Mouse (Mus musculus): ENCODE data around the gene Lcn2. TPM values are rescaled to one million over a fixed set of nuclear protein-coding genes. Genes with fewer than 3 reads are reported as not detected.

Lcn2 gene
- polyA plus RNA-seq, 1 experiment = 9.4 TPM

- WGBS = under 1% methylated on average over 46 of the region's 47 CpGs
- H3K27ac ChIP-seq (ENCODE audit: insufficient read depth, low read depth, low read length) = peak within 1 kb of the TSS; percentile 46; the same call in 1 of the 2 replicates
- H3K4me1 ChIP-seq (ENCODE audit: control insufficient read depth, insufficient read depth, low read length) = peaks cover 3% of the 10 kb centered on the region; the same call in 1 of the 2 replicates
- peak within 1 kb of the TSS; percentile 80 for H3K4me3 ChIP-seq (ENCODE audit: insufficient read depth, low read depth, low read length)
- H3K27me3 ChIP-seq (replicated peaks; ENCODE audit: control insufficient read depth, insufficient read depth, low read length) = no peaks in the 10 kb centered on the region
- DNase-seq = peak; percentile 97
- TF ChIP-seq POLR2A (IDR thresholded peaks at IDR 0.05; ENCODE audit: low read depth, low read length) = no peak
- no peak for TF ChIP-seq CTCF (conservative IDR thresholded peaks at IDR 0.05; ENCODE audit: insufficient read depth, insufficient read length, low read depth, low read length)
- H3K36me3 ChIP-seq (ENCODE audit: control insufficient read depth, insufficient read depth, low read length) = no peaks in the 10 kb centered on the region
Measured at GRCm38 (mm10) chr2:32381775-32382223, 6.3 kb downstream of the Lcn2 start, which contains the start of gene 1110008P14Rik. Gene 1110008P14Rik (minus strand): TSS chr2:32381938.

GRCm38 (mm10) chr2:32381141-32381774, 6.8 kb downstream of the Lcn2 start:
- Histone ChIP-seq H3K36me3 (ENCODE audit: control insufficient read depth, insufficient read depth, low read length) (peaks cover 2% of the 10 kb centered on the region; the same call in 1 of the 2 replicates), H3K27ac (ENCODE audit: insufficient read depth, low read depth, low read length) (peak overlapping the region; percentile 6; the same call in 1 of the 2 replicates), H3K27me3 (replicated peaks; ENCODE audit: control insufficient read depth, insufficient read depth, low read length) (no peaks in the 10 kb centered on the region), H3K4me3 (ENCODE audit: insufficient read depth, low read depth, low read length) (peak overlapping the region; percentile 80), H3K4me1 (ENCODE audit: control insufficient read depth, insufficient read depth, low read length) (peaks cover 3% of the 10 kb centered on the region; the same call in 1 of the 2 replicates)
- TF ChIP-seq POLR2A (IDR thresholded peaks at IDR 0.05; ENCODE audit: low read depth, low read length) (no peak), CTCF (conservative IDR thresholded peaks at IDR 0.05; ENCODE audit: insufficient read depth, insufficient read length, low read depth, low read length) (no peak)
- 1% methylated on average over 27 of the region's 27 CpGs for WGBS
- no peak for DNase-seq

DNA sequence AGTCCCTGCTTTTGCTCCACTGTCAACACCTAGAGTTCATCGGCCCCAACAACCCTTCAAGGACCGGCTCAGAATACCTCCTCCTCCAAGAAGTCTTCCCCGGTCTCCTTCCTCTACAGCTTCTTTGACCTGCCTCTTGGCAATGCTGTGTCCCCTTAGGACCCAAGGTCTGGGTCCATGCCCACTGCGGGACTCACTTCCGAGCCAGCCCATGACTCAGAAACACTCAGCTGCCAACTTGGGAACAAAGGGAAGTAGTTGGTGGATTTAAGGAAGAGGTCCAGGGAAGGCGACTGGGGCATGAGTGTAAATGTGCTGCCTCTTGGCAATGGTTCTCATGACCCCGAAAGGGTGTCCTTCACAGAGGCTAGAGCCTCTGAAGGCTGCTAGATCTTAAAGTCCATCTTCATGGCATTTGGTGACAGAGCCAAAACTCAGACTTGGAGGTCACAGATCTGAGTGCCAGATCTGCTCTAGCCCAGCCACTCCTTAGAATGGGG, 8.0 kb downstream of the Lcn2 start:
- TF ChIP-seq POLR2A (IDR thresholded peaks at IDR 0.05; ENCODE audit: low read depth, low read length) (no peak), CTCF (conservative IDR thresholded peaks at IDR 0.05; ENCODE audit: insufficient read depth, insufficient read length, low read depth, low read length) (no peak)
- Histone ChIP-seq H3K27me3 (replicated peaks; ENCODE audit: control insufficient read depth, insufficient read depth, low read length) (no peaks in the 10 kb centered on the region), H3K4me3 (ENCODE audit: insufficient read depth, low read depth, low read length) (no peak overlapping the region), H3K36me3 (ENCODE audit: control insufficient read depth, insufficient read depth, low read length) (peaks cover 2% of the 10 kb centered on the region; the same call in 1 of the 2 replicates), H3K4me1 (ENCODE audit: control insufficient read depth, insufficient read depth, low read length) (peaks cover 3% of the 10 kb centered on the region; the same call in 1 of the 2 replicates), H3K27ac (ENCODE audit: insufficient read depth, low read depth, low read length) (no peak overlapping the region)
- no peak for DNase-seq
- WGBS = 70% methylated on average over 7 of the region's 7 CpGs

DNA sequence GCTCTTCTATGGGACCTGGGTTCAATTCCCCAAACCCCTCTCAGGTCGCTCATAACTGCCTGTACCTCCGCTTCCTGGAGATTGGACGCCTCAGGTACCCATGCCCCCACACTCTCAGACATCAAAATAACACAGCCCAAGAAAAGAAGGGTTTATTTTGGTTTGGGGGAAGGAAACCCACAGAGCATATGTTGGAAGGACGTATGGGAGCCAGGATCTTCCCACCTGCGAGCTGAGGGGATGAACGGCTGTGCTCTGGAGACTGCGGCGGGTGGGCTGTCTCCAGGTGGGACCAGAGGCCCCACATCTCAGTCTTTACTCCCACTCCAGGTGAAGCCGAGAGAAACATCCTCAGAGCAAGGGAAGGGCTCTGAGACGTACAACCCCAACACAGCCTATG, 11.1 kb downstream of the Lcn2 start:
- DNase-seq = no peak

GRCm38 (mm10) chr2:32375317-32375940, 12.6 kb downstream of the Lcn2 start:
- H3K27me3 ChIP-seq (replicated peaks; ENCODE audit: control insufficient read depth, insufficient read depth, low read length) = no peaks in the 10 kb centered on the region
- H3K27ac ChIP-seq (ENCODE audit: insufficient read depth, low read depth, low read length) = no peak overlapping the region
- H3K4me3 ChIP-seq (ENCODE audit: insufficient read depth, low read depth, low read length) = no peak overlapping the region
- H3K36me3 ChIP-seq (ENCODE audit: control insufficient read depth, insufficient read depth, low read length) = peaks cover 3% of the 10 kb centered on the region; the same call in 1 of the 2 replicates
- DNase-seq = no peak
- H3K4me1 ChIP-seq (ENCODE audit: control insufficient read depth, insufficient read depth, low read length) = no peaks in the 10 kb centered on the region
- TF ChIP-seq POLR2A (IDR thresholded peaks at IDR 0.05; ENCODE audit: low read depth, low read length) (no peak), CTCF (conservative IDR thresholded peaks at IDR 0.05; ENCODE audit: insufficient read depth, insufficient read length, low read depth, low read length) (no peak)
- WGBS = 90% methylated on average over 13 of the region's 13 CpGs

More for the DNA sequence above, 11.1 kb downstream of the Lcn2 start:
- 95% methylated on average over 10 of the region's 10 CpGs for WGBS
- no peaks in the 10 kb centered on the region for H3K27me3 ChIP-seq (replicated peaks; ENCODE audit: control insufficient read depth, insufficient read depth, low read length)
- no peaks in the 10 kb centered on the region; the same call in 1 of the 2 replicates for H3K4me1 ChIP-seq (ENCODE audit: control insufficient read depth, insufficient read depth, low read length)
- no peak overlapping the region for H3K27ac ChIP-seq (ENCODE audit: insufficient read depth, low read depth, low read length)
- peaks cover 3% of the 10 kb centered on the region; the same call in 1 of the 2 replicates for H3K36me3 ChIP-seq (ENCODE audit: control insufficient read depth, insufficient read depth, low read length)
- H3K4me3 ChIP-seq (ENCODE audit: insufficient read depth, low read depth, low read length) = no peak overlapping the region
- no peak for TF ChIP-seq CTCF (conservative IDR thresholded peaks at IDR 0.05; ENCODE audit: insufficient read depth, insufficient read length, low read depth, low read length)
- no peak for TF ChIP-seq POLR2A (IDR thresholded peaks at IDR 0.05; ENCODE audit: low read depth, low read length)

DNA sequence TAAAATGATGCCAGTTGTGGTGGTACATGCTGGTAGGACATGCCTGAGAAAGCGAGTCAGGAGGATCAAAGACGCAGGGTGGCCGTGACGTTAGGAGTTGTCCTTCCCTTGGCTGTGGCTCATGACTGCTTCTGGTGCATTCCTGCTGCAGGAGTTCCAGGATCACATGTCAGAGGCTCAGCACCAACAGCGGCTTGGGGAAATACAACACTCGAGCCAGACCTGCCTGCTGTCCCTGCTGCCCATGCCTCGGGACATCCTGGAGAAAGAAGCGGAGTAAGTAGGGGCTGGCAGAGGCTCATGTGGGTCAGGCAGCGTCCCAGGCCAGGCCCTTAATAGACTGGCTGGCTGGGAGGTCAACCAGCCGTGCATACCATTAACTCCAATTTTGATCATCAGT, 13.9 kb downstream of the Lcn2 start:
- 83% methylated on average over 10 of the region's 10 CpGs for WGBS
- Histone ChIP-seq H3K4me1 (ENCODE audit: control insufficient read depth, insufficient read depth, low read length) (no peaks in the 10 kb centered on the region), H3K4me3 (ENCODE audit: insufficient read depth, low read depth, low read length) (no peak overlapping the region), H3K36me3 (ENCODE audit: control insufficient read depth, insufficient read depth, low read length) (peaks cover 3% of the 10 kb centered on the region; the same call in 1 of the 2 replicates), H3K27ac (ENCODE audit: insufficient read depth, low read depth, low read length) (no peak overlapping the region), H3K27me3 (replicated peaks; ENCODE audit: control insufficient read depth, insufficient read depth, low read length) (no peaks in the 10 kb centered on the region)
- no peak for DNase-seq
- TF ChIP-seq CTCF (conservative IDR thresholded peaks at IDR 0.05; ENCODE audit: insufficient read depth, insufficient read length, low read depth, low read length) (no peak), POLR2A (IDR thresholded peaks at IDR 0.05; ENCODE audit: low read depth, low read length) (no peak)

- TF ChIP-seq CTCF (conservative IDR thresholded peaks at IDR 0.05; ENCODE audit: insufficient read depth, insufficient read length, low read depth, low read length) (no peak), POLR2A (IDR thresholded peaks at IDR 0.05; ENCODE audit: low read depth, low read length) (no peak)
- DNase-seq = no peak
- H3K4me1 ChIP-seq (ENCODE audit: control insufficient read depth, insufficient read depth, low read length) = no peaks in the 10 kb centered on the region
- H3K27ac ChIP-seq (ENCODE audit: insufficient read depth, low read depth, low read length) = no peak overlapping the region
- H3K27me3 ChIP-seq (replicated peaks; ENCODE audit: control insufficient read depth, insufficient read depth, low read length) = no peaks in the 10 kb centered on the region
- WGBS = 95% methylated on average over 5 of the region's 5 CpGs
- no peaks in the 10 kb centered on the region for H3K36me3 ChIP-seq (ENCODE audit: control insufficient read depth, insufficient read depth, low read length)
- H3K4me3 ChIP-seq (ENCODE audit: insufficient read depth, low read depth, low read length) = no peak overlapping the region
Measured at GRCm38 (mm10) chr2:32367315-32367714, 20.7 kb downstream of the Lcn2 start.
